Mouse (Mus musculus) bone marrow macrophage, adult 2 months (primary cell): ENCODE data around the gene Trim26.

Source experiments
- CTCF ChIP-seq: IDR thresholded peaks from 2 replicates; pipeline ENCODE4 v1.5.1; 2012; ENCODE audit warnings: low read depth, mild to moderate bottlenecking, low read length, moderate library complexity
- POLR2A ChIP-seq: IDR thresholded peaks from 2 replicates; pipeline ENCODE4 v1.6.1; 2012; ENCODE audit warnings: mild to moderate bottlenecking, low read depth, low read length, borderline replicate concordance

- no peak for TF ChIP-seq POLR2A
- no peak for TF ChIP-seq CTCF
Observed at GRCm38 (mm10) chr17:36869955-36870810, 33.2 kb downstream of the Trim26 start.
